Mouse (Mus musculus): ENCODE data around the gene Lpar5.

- TF ChIP-seq CTCF (IDR thresholded peaks at IDR 0.05; ENCODE audit: low read depth, low read length) (no peak), POLR2A (IDR thresholded peaks at IDR 0.05; ENCODE audit: insufficient read depth, low read length) (no peak), EP300 (IDR thresholded peaks at IDR 0.05; ENCODE audit: insufficient read depth, low read depth, low read length) (no peak)
Measured at GRCm38 (mm10) chr6:125098513-125098912, 30.8 kb downstream of the Lpar5 start.
